ENCODE assay signal across 8 mouse cellular contexts in genomic region chr13:45613346-45613745, GRCm38 (mm10).
DNase-seq lines count a peak whose midpoint lies in the region; TF ChIP-seq lines count a peak whose summit lies in the region.

No protein-coding gene starts in this region.

- DNase-seq in layer of hippocampus, adult 2 months (ENCODE audit: low spot score in 2 of 2) = peak in 1 of 2 experiments; percentile 49
- DNase-seq in layer of hippocampus, adult 9-10 months (ENCODE audit: low spot score) = no peak
- DNase-seq in ES-CJ7 (ENCODE audit: low read depth, low spot score) = peak; percentile 52
- DNase-seq in adrenal gland, postnatal 25 days = peak; percentile 16
- peak; percentile 29 for DNase-seq in embryo, embryonic 11.5 days (ENCODE audit: low read depth, low spot score)
- DNase-seq in kidney, postnatal 14 days = peak; percentile 42
- DNase-seq in naive thymus-derived CD4-positive, alpha-beta T cell, adult 2 months (ENCODE audit: low read depth) = peak; percentile 25
- no peak for DNase-seq in urinary bladder, postnatal 4 days (ENCODE audit: low spot score in 2 of 2)

- TF ChIP-seq CTCF in layer of hippocampus, adult 2 months (conservative IDR thresholded peaks at IDR 0.05) = peak; percentile 86

- no peak overlapping the region for H3K4me3 ChIP-seq in layer of hippocampus, adult 2 months

- no peak overlapping the region for H3K27ac ChIP-seq in layer of hippocampus, adult 2 months

Comparison
In these comparisons a context has a peak if more than half of its experiments do, and no peak if none do; other contexts are left out.
1. DNase-seq: peak in ES-CJ7 (single experiment), adrenal gland, postnatal 25 days (single experiment), embryo, embryonic 11.5 days (single experiment), kidney, postnatal 14 days (single experiment) and naive thymus-derived CD4-positive, alpha-beta T cell, adult 2 months (single experiment); none in layer of hippocampus, adult 9-10 months (single experiment) and urinary bladder, postnatal 4 days (0 of 2).